Mouse (Mus musculus) embryonic facial prominence, embryonic 10.5 days (tissue): ENCODE data around the gene Efcab3. TPM values are rescaled to one million over a fixed set of nuclear protein-coding genes. Genes with fewer than 3 reads are reported as not detected.
A peak's percentile ranks its signal among the peaks of the same experiment; 100 is the strongest.
"Not testable (repeated sequence)": the region's sequence is repeated elsewhere in the genome, so short reads cannot be mapped to it uniquely, and the experiment has no call there.

Source experiments
- DNase-seq: peaks from one replicate; pipeline ENCODE4 v3.0.0-alpha.2; 2017; ENCODE audit warnings: low spot score
- H3K27ac ChIP-seq: fragments of 300-500 bp; sonication (generic); replicated peaks from 2 replicates; pipeline ENCODE4 v1.5.1; 2016; ENCODE audit warnings: mild to moderate bottlenecking
- H3K27me3 ChIP-seq: fragments of 300-500 bp; sonication (generic); replicated peaks from 2 replicates; pipeline ENCODE4 v1.6.1; 2016; ENCODE audit warnings: low read depth, mild to moderate bottlenecking; ENCODE audit not compliant: poor library complexity, severe bottlenecking
- H3K36me3 ChIP-seq: fragments of 300-500 bp; sonication (generic); replicated peaks from 2 replicates; pipeline ENCODE4 v1.6.1; 2016; ENCODE audit warnings: mild to moderate bottlenecking, moderate library complexity
- H3K4me1 ChIP-seq: fragments of 300-500 bp; sonication (generic); 2 replicates; pipeline ENCODE4 v1.6.1; 2016
- H3K4me3 ChIP-seq: fragments of 300-500 bp; sonication (generic); 2 replicates; pipeline ENCODE4 v1.5.1; 2016; ENCODE audit warnings: mild to moderate bottlenecking, moderate library complexity
- H3K9me3 ChIP-seq: fragments of 300-500 bp; sonication (generic); 2 replicates; pipeline ENCODE4 v1.6.1; 2016; ENCODE audit warnings: mild to moderate bottlenecking
- WGBS: fragments of 180-500 bp; shearing (Covaris S2); methylation state at CpG from one replicate; pipeline ENCODE4 v1.1.7; 2016; 5-methylcytosine and 5-hydroxymethylcytosine counted together
- polyA plus RNA-seq: library from polyadenylated mRNA; unstranded; fragments of >200 nt; fragmentation: Nextera tagmentation; extraction: Ambion mirVana; gene quantifications from 2 replicates; pipeline ENCODE4 v1.2.1, GENCODE M21; 2016

Efcab3 gene
- polyA plus RNA-seq, 1 experiment from 2014 or later: not detected

- no peaks in the 10 kb centered on the region for H3K9me3 ChIP-seq
- peak overlapping the region; percentile 93 for H3K4me3 ChIP-seq
- peak overlapping the region; percentile 80 for H3K27ac ChIP-seq
- no peaks in the 10 kb centered on the region for H3K27me3 ChIP-seq
- peaks cover 30% of the 10 kb centered on the region for H3K36me3 ChIP-seq
- no peak for DNase-seq
- H3K4me1 ChIP-seq: peaks cover 10% of the 10 kb centered on the region
- WGBS: under 1% methylated on average over 49 of the region's 49 CpGs
Observed at GRCm38 (mm10) chr11:105126520-105127029, 63.2 kb downstream of the Efcab3 start.

- Histone ChIP-seq H3K4me3 (no peak overlapping the region), H3K9me3 (no peaks in the 10 kb centered on the region), H3K27ac (no peak overlapping the region), H3K4me1 (no peaks in the 10 kb centered on the region), H3K36me3 (peaks cover 100% of the 10 kb centered on the region), H3K27me3 (no peaks in the 10 kb centered on the region)
- no peak for DNase-seq
- 93% methylated on average over 7 of the region's 7 CpGs for WGBS
Observed at GRCm38 (mm10) chr11:105135692-105136091, 72.3 kb downstream of the Efcab3 start.

- H3K4me1 ChIP-seq, H3K9me3 ChIP-seq, H3K27me3 ChIP-seq, H3K27ac ChIP-seq, DNase-seq, H3K4me3 ChIP-seq: not testable (repeated sequence)
- peaks cover 98% of the 10 kb centered on the region for H3K36me3 ChIP-seq
- 87% methylated on average over 2 of the region's 2 CpGs for WGBS
Observed at GRCm38 (mm10) chr11:105137255-105137654, 73.9 kb downstream of the Efcab3 start.

GRCm38 (mm10) chr11:105140512-105140911, 77.1 kb downstream of the Efcab3 start:
- not testable (repeated sequence) for H3K27me3 ChIP-seq, H3K9me3 ChIP-seq, H3K27ac ChIP-seq, DNase-seq, H3K4me1 ChIP-seq, H3K4me3 ChIP-seq
- H3K36me3 ChIP-seq: peaks cover 66% of the 10 kb centered on the region
- 90% methylated on average over 8 of the region's 8 CpGs for WGBS

GRCm38 (mm10) chr11:105141115-105141514, 77.7 kb downstream of the Efcab3 start:
- Histone ChIP-seq H3K27me3 (no peaks in the 10 kb centered on the region), H3K36me3 (peaks cover 60% of the 10 kb centered on the region), H3K27ac (no peak overlapping the region), H3K4me3 (no peak overlapping the region), H3K9me3 (no peaks in the 10 kb centered on the region), H3K4me1 (peaks cover 7% of the 10 kb centered on the region; the same call in 1 of the 2 replicates)
- WGBS: 86% methylated on average over 5 of the region's 5 CpGs
- DNase-seq: no peak

- peaks cover 7% of the 10 kb centered on the region; the same call in 1 of the 2 replicates for H3K4me1 ChIP-seq
- H3K36me3 ChIP-seq: peaks cover 35% of the 10 kb centered on the region
- no peaks in the 10 kb centered on the region for H3K27me3 ChIP-seq
Observed at GRCm38 (mm10) chr11:105143564-105143963, 80.2 kb downstream of the Efcab3 start.

GRCm38 (mm10) chr11:105144084-105144483, 80.7 kb downstream of the Efcab3 start:
- no peaks in the 10 kb centered on the region for H3K9me3 ChIP-seq
- peaks cover 7% of the 10 kb centered on the region; the same call in 1 of the 2 replicates for H3K4me1 ChIP-seq
- H3K36me3 ChIP-seq: peaks cover 30% of the 10 kb centered on the region
- no peaks in the 10 kb centered on the region for H3K27me3 ChIP-seq
- no peak overlapping the region for H3K27ac ChIP-seq
- H3K4me3 ChIP-seq: no peak overlapping the region
- WGBS: 80% methylated on average over 3 of the region's 3 CpGs
- DNase-seq: no peak

More at GRCm38 (mm10) chr11:105143564-105143963, 80.2 kb downstream of the Efcab3 start:
- DNase-seq: no peak
- Histone ChIP-seq H3K9me3 (no peaks in the 10 kb centered on the region), H3K4me3 (no peak overlapping the region), H3K27ac (no peak overlapping the region)

GRCm38 (mm10) chr11:105144508-105145210, 81.3 kb downstream of the Efcab3 start:
- WGBS: 84% methylated on average over 11 of the region's 11 CpGs
- no peak for DNase-seq
- Histone ChIP-seq H3K4me1 (peaks cover 7% of the 10 kb centered on the region; the same call in 1 of the 2 replicates), H3K27ac (no peak overlapping the region), H3K27me3 (no peaks in the 10 kb centered on the region), H3K9me3 (no peaks in the 10 kb centered on the region), H3K4me3 (no peak overlapping the region), H3K36me3 (peaks cover 24% of the 10 kb centered on the region)

GRCm38 (mm10) chr11:105145211-105145610, 81.8 kb downstream of the Efcab3 start:
- Histone ChIP-seq H3K4me1 (peaks cover 7% of the 10 kb centered on the region; the same call in 1 of the 2 replicates), H3K9me3 (no peaks in the 10 kb centered on the region), H3K27me3 (peaks cover 2% of the 10 kb centered on the region), H3K4me3 (no peak overlapping the region), H3K27ac (no peak overlapping the region), H3K36me3 (peaks cover 19% of the 10 kb centered on the region)
- 89% methylated on average over 10 of the region's 10 CpGs for WGBS
- no peak for DNase-seq

GRCm38 (mm10) chr11:105146593-105146992, 83.2 kb downstream of the Efcab3 start, which contains the start of gene Gm10842:
TSS of gene Gm10842 (plus strand) at chr11:105146893.
- Histone ChIP-seq H3K4me3 (no peak within 1 kb of the TSS), H3K27ac (no peak within 1 kb of the TSS), H3K27me3 (peaks cover 16% of the 10 kb centered on the region), H3K36me3 (peaks cover 6% of the 10 kb centered on the region; the same call in 1 of the 2 replicates), H3K4me1 (peaks cover 17% of the 10 kb centered on the region), H3K9me3 (no peaks in the 10 kb centered on the region)
- no peak for DNase-seq
- WGBS: 69% methylated on average over 3 of the region's 3 CpGs

- H3K27ac ChIP-seq: no peak overlapping the region
- no peaks in the 10 kb centered on the region for H3K9me3 ChIP-seq
- H3K27me3 ChIP-seq: peaks cover 18% of the 10 kb centered on the region
- H3K36me3 ChIP-seq: no peaks in the 10 kb centered on the region
- no peak for DNase-seq
- peaks cover 38% of the 10 kb centered on the region for H3K4me1 ChIP-seq
- H3K4me3 ChIP-seq: no peak overlapping the region
- 86% methylated on average over 3 of the region's 3 CpGs for WGBS
Observed at GRCm38 (mm10) chr11:105149353-105149752, 86.0 kb downstream of the Efcab3 start.

- Histone ChIP-seq H3K9me3 (no peaks in the 10 kb centered on the region), H3K4me3 (no peak overlapping the region), H3K27me3 (peaks cover 18% of the 10 kb centered on the region), H3K27ac (no peak overlapping the region), H3K4me1 (peaks cover 42% of the 10 kb centered on the region), H3K36me3 (no peaks in the 10 kb centered on the region)
- no peak for DNase-seq
- WGBS: 100% methylated on average over 1 of the region's 1 CpGs
Observed at GRCm38 (mm10) chr11:105149766-105150165, 86.4 kb downstream of the Efcab3 start.

GRCm38 (mm10) chr11:105150691-105151090, 87.3 kb downstream of the Efcab3 start:
- Histone ChIP-seq H3K4me3 (no peak overlapping the region), H3K27me3 (peaks cover 18% of the 10 kb centered on the region), H3K4me1 (peaks cover 52% of the 10 kb centered on the region), H3K27ac (no peak overlapping the region), H3K9me3 (no peaks in the 10 kb centered on the region), H3K36me3 (no peaks in the 10 kb centered on the region)
- 52% methylated on average over 4 of the region's 4 CpGs for WGBS
- no peak for DNase-seq
